Mouse (Mus musculus): ENCODE measurements around the gene Ctdspl. TPM values are rescaled to one million over a fixed set of nuclear protein-coding genes. Genes with fewer than 3 reads are reported as not detected.

Ctdspl gene
- polyA plus RNA-seq, 1 experiment = 83.4 TPM

DNA sequence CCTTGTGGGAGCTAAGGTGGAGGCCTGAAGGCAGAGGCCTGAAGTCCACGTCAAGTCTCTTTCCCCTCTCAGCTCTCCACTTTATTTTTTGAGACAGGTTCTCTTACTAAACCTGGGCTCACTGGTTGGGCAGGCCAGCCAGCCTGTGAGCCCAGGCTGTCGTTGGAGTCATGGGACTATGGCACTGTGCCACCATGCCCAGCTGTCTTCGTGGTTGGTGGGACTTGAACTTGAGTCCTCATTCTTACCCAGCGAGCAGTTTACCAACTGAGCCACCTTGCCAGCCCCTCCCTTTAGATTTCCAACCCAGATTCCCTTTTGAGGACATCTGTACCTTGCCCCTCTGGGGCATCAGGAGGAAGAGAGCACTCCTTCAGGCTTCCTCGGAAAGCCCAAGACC, 47.3 kb downstream of the Ctdspl start:
- TF ChIP-seq CTCF (IDR thresholded peaks at IDR 0.05; ENCODE audit: insufficient read depth, low read length) = no peak
- TF ChIP-seq POLR2A (IDR thresholded peaks at IDR 0.05; ENCODE audit: borderline replicate concordance, extremely low read depth, low read depth, low read length) = no peak
- H3K4me1 ChIP-seq (ENCODE audit: control insufficient read depth, insufficient read depth, low read length) = peaks cover 35% of the 10 kb centered on the region
- H3K4me3 ChIP-seq (replicated peaks; ENCODE audit: extremely low read depth, low read depth, low read length) = no peak overlapping the region
- no peak for DNase-seq
- WGBS = 50% methylated on average over 5 of the region's 5 CpGs

DNA sequence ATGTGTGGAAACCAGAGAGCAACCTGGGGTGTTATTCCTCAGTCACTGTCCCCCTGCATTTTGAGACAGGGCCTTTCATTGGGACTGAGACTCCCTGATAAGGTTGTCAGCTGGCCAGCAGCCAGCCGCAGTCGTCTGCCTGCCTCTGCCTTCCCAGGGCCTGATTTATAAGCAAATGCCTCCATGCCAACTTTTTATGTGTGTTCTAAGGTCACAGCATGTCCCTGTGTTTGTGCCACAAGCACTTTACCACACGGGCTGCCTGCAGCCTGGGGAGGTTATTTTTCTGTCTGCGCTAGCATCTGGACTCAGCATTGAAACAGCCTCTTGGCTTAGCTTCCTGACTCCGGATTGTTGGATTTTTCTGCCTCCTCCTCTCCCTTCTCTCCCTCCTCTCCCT, 47.9 kb downstream of the Ctdspl start:
- no peak overlapping the region for H3K4me3 ChIP-seq (replicated peaks; ENCODE audit: extremely low read depth, low read depth, low read length)
- H3K4me1 ChIP-seq (ENCODE audit: control insufficient read depth, insufficient read depth, low read length) = peaks cover 35% of the 10 kb centered on the region
- no peak for TF ChIP-seq CTCF (IDR thresholded peaks at IDR 0.05; ENCODE audit: insufficient read depth, low read length)
- WGBS = 31% methylated on average over 5 of the region's 5 CpGs
- DNase-seq = no peak

DNA sequence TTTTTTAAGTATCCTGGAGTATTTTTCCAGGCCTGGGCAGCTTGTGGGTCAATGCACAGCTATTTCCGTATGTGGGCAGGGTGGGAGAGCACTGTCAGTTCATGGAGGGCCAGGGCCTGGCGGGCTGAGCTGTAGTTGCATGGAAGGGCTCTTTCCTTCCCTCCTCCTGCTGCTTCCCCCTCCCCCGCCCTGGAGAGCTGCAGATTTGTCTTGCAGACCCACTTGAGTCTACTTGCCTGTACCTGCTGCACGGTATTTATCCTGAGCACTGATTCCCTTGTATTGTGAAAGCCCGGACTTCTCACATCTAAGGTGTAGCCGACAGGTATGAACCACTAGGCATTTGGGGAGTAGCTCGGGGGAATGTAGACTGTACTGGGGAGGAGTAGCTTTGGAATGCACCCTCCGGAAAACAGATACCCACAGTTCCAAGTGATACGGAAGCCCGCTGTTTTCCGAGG, 49.0 kb downstream of the Ctdspl start:
- Histone ChIP-seq H3K4me3 (replicated peaks; ENCODE audit: extremely low read depth, low read depth, low read length) (no peak overlapping the region), H3K4me1 (ENCODE audit: control insufficient read depth, insufficient read depth, low read length) (peaks cover 34% of the 10 kb centered on the region)
- DNase-seq = peak; percentile 31
- TF ChIP-seq POLR2A (IDR thresholded peaks at IDR 0.05; ENCODE audit: borderline replicate concordance, extremely low read depth, low read depth, low read length) = no peak
- TF ChIP-seq CTCF (IDR thresholded peaks at IDR 0.05; ENCODE audit: insufficient read depth, low read length) = no peak
- WGBS = 62% methylated on average over 11 of the region's 11 CpGs

GRCm38 (mm10) chr9:118975758-118976157, 49.5 kb downstream of the Ctdspl start:
- TF ChIP-seq CTCF (IDR thresholded peaks at IDR 0.05; ENCODE audit: insufficient read depth, low read length) (no peak), POLR2A (IDR thresholded peaks at IDR 0.05; ENCODE audit: borderline replicate concordance, extremely low read depth, low read depth, low read length) (no peak)
- Histone ChIP-seq H3K4me3 (replicated peaks; ENCODE audit: extremely low read depth, low read depth, low read length) (no peak overlapping the region), H3K4me1 (ENCODE audit: control insufficient read depth, insufficient read depth, low read length) (peaks cover 39% of the 10 kb centered on the region)
- no peak for DNase-seq
- 37% methylated on average over 9 of the region's 9 CpGs for WGBS

DNA sequence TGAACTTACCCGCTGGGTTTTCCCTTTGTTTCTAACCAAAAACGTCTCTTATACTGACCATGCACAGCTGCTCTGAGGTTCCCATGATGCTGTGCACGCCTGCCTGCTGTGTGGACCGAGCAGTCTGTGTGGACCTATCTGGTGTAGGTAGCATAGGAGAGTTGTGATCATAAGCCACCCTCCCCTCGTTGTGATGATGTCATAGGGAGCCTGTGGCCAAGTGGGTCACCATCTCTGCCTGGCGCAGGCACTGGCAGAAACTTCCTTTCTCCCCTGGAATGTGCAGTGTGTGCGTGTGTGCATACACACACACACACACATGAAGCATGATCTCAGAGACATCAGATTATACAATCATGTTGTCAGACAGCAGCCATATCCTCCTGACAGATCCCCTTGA, 50.3 kb downstream of the Ctdspl start:
- Histone ChIP-seq H3K4me1 (ENCODE audit: control insufficient read depth, insufficient read depth, low read length) (peaks cover 42% of the 10 kb centered on the region), H3K4me3 (replicated peaks; ENCODE audit: extremely low read depth, low read depth, low read length) (no peak overlapping the region)
- DNase-seq = no peak
- WGBS = 53% methylated on average over 7 of the region's 7 CpGs
- no peak for TF ChIP-seq POLR2A (IDR thresholded peaks at IDR 0.05; ENCODE audit: borderline replicate concordance, extremely low read depth, low read depth, low read length)
- no peak for TF ChIP-seq CTCF (IDR thresholded peaks at IDR 0.05; ENCODE audit: insufficient read depth, low read length)

DNA sequence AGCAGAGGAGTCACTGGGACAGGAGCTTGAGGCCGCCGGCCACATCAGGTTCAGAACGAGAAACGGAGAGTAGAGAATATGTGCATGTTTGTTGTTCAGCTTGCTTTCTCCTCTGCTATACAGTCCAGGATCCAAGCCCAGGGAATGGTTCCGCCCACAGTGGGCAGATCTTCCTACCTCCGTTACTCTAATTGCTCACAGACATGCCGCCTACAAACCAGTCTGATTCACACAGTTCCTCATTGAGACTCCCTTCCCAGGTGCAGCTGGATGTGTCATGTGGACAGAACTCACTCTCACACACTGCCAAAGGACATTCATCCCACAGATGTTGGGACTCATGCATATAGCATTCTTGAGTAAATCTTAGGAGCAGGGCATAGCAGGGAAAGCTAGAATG, 51.2 kb downstream of the Ctdspl start:
- Histone ChIP-seq H3K4me3 (replicated peaks; ENCODE audit: extremely low read depth, low read depth, low read length) (no peak overlapping the region), H3K4me1 (ENCODE audit: control insufficient read depth, insufficient read depth, low read length) (peaks cover 43% of the 10 kb centered on the region)
- no peak for TF ChIP-seq CTCF (IDR thresholded peaks at IDR 0.05; ENCODE audit: insufficient read depth, low read length)
- no peak for TF ChIP-seq POLR2A (IDR thresholded peaks at IDR 0.05; ENCODE audit: borderline replicate concordance, extremely low read depth, low read depth, low read length)
- no peak for DNase-seq
- WGBS = 90% methylated on average over 7 of the region's 7 CpGs

DNA sequence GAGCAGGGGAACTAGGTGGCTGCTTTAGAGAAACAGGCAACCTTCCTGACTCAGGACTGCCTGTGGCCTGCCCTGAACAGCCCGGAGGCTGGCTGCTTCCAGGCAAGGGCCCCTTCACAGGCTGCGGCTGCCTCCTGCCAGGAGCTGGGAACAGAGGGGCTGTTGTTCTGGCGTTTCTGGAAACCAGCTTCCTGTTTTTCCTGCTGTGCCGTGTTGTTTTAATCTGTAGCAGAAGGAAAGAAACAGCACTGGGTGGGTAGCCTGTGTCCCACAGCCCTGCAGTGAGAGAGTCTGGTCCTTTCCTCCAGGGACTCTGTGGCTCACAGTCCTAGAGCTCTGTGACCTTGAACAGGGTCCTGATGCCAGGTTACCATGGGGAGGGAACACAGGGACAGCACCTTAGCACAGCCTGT, 54.2 kb downstream of the Ctdspl start:
- peak; percentile 30 for DNase-seq
- TF ChIP-seq POLR2A (IDR thresholded peaks at IDR 0.05; ENCODE audit: borderline replicate concordance, extremely low read depth, low read depth, low read length) (no peak), CTCF (IDR thresholded peaks at IDR 0.05; ENCODE audit: insufficient read depth, low read length) (no peak)
- Histone ChIP-seq H3K4me1 (ENCODE audit: control insufficient read depth, insufficient read depth, low read length) (peaks cover 28% of the 10 kb centered on the region), H3K4me3 (replicated peaks; ENCODE audit: extremely low read depth, low read depth, low read length) (no peak overlapping the region)
- 27% methylated on average over 4 of the region's 4 CpGs for WGBS

GRCm38 (mm10) chr9:118984650-118985432, 58.6 kb downstream of the Ctdspl start:
- no peak overlapping the region for H3K4me3 ChIP-seq (replicated peaks; ENCODE audit: extremely low read depth, low read depth, low read length)
- DNase-seq = no peak
- H3K4me1 ChIP-seq (ENCODE audit: control insufficient read depth, insufficient read depth, low read length) = peaks cover 19% of the 10 kb centered on the region
- 61% methylated on average over 15 of the region's 15 CpGs for WGBS
- TF ChIP-seq CTCF (IDR thresholded peaks at IDR 0.05; ENCODE audit: insufficient read depth, low read length) (no peak), POLR2A (IDR thresholded peaks at IDR 0.05; ENCODE audit: borderline replicate concordance, extremely low read depth, low read depth, low read length) (no peak)

DNA sequence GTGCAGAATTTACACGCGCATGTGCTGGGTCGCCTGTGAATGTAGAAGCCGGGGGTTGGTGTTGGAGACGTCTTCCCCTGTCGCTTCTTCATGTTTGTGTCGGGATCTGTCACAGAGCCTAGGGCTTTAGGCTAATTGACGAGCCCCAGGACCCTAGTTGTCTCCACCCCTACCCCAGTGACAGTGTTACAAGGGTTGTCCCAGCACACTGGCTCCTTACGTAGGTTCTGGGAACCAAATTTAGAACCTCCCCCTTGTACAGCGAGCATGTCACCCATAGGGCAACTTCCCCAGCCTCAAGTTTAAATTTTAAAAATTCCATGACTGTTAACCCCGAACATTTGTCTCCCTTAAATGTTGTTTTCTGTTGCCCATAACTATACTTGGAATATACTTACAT, 60.0 kb downstream of the Ctdspl start:
- Histone ChIP-seq H3K4me1 (ENCODE audit: control insufficient read depth, insufficient read depth, low read length) (peaks cover 15% of the 10 kb centered on the region), H3K4me3 (replicated peaks; ENCODE audit: extremely low read depth, low read depth, low read length) (no peak overlapping the region)
- WGBS = 64% methylated on average over 11 of the region's 11 CpGs
- no peak for TF ChIP-seq CTCF (IDR thresholded peaks at IDR 0.05; ENCODE audit: insufficient read depth, low read length)
- TF ChIP-seq POLR2A (IDR thresholded peaks at IDR 0.05; ENCODE audit: borderline replicate concordance, extremely low read depth, low read depth, low read length) = no peak
- no peak for DNase-seq

Measured in lung, adult 2 months (tissue).